Comparison of ENCODE assay signal across 8 mouse cellular contexts in genomic region chr11:84828516-84829399, GRCm38 (mm10). TPM values are rescaled to one million over a fixed set of nuclear protein-coding genes. Genes with fewer than 3 reads are reported as not detected.
DNase-seq lines count a peak whose midpoint lies in the region; ATAC-seq and TF ChIP-seq lines count a peak whose summit lies in the region.

Dhrs11 (minus strand) TSS chr11:84828994.

- no peaks in the 10 kb centered on the region for H3K9me3 ChIP-seq in MEL (replicated peaks; ENCODE audit: insufficient read depth, low read length)
- H3K9me3 ChIP-seq in forebrain, postnatal 0 days (ENCODE audit: low read length), result no peaks in the 10 kb centered on the region
- no peaks in the 10 kb centered on the region for H3K9me3 ChIP-seq in lung, embryonic 14.5 days (ENCODE audit: low read depth, low read length)

- peak in 1 of 2 experiments; percentile 59; a peak in 3 of 4 replicates for TF ChIP-seq EP300 in MEL (IDR thresholded peaks at IDR 0.05; ENCODE audit: low read depth in 1 of 2, low read length in 2 of 2)

- no peak for TF ChIP-seq RAD21 in MEL (IDR thresholded peaks at IDR 0.05; ENCODE audit: low read depth, low read length)

- H3K27ac ChIP-seq in MEL (ENCODE audit: control insufficient read depth, low read depth, low read length), result peak within 1 kb of the TSS; percentile 98
- peak within 1 kb of the TSS; percentile 75 for H3K27ac ChIP-seq in cerebellum, adult 2 months (ENCODE audit: insufficient read depth, low read length)
- H3K27ac ChIP-seq in forebrain, postnatal 0 days (ENCODE audit: low read depth, low read length), result peak within 1 kb of the TSS; percentile 50
- H3K27ac ChIP-seq in layer of hippocampus, adult 2 months, result peak within 1 kb of the TSS; percentile 83
- peak within 1 kb of the TSS; percentile 73 for H3K27ac ChIP-seq in lung, embryonic 14.5 days (ENCODE audit: low read depth)

- no peak for TF ChIP-seq CTCF in MEL (IDR thresholded peaks at IDR 0.05 in 2 of 3, conservative IDR thresholded peaks at IDR 0.05 in 1 of 3; ENCODE audit: control insufficient read depth in 1 of 3, insufficient read depth in 1 of 3, low read depth in 2 of 3, low read length in 3 of 3, poor library complexity in 1 of 3, severe bottlenecking in 1 of 3)
- TF ChIP-seq CTCF in cerebellum, adult 2 months (IDR thresholded peaks at IDR 0.05; ENCODE audit: borderline replicate concordance, insufficient read depth, low read depth, low read length), result no peak
- no peak for TF ChIP-seq CTCF in forebrain, postnatal 0 days (IDR thresholded peaks at IDR 0.05; ENCODE audit: low read depth)
- no peak for TF ChIP-seq CTCF in layer of hippocampus, adult 2 months (conservative IDR thresholded peaks at IDR 0.05)
- TF ChIP-seq CTCF in lung, embryonic 14.5 days (IDR thresholded peaks at IDR 0.05; ENCODE audit: low read depth), result no peak

- peak; percentile 90 for ATAC-seq in forebrain, postnatal 0 days
- peak; percentile 97 for ATAC-seq in lung, embryonic 14.5 days (ENCODE audit: insufficient read depth)
- peak; percentile 83 for ATAC-seq in neutrophil, adult 5-6 weeks (ENCODE audit: extremely low read depth, insufficient number of reproducible peaks, low FRiP score, poor library complexity, severe bottlenecking)

- H3K4me3 ChIP-seq in MEL (ENCODE audit: control insufficient read depth in 1 of 2, insufficient read depth in 1 of 2, low read depth in 2 of 2, low read length in 2 of 2), result peak within 1 kb of the TSS; percentile 91 to 95
- H3K4me3 ChIP-seq in cerebellum, adult 2 months (replicated peaks; ENCODE audit: insufficient read depth, low read depth, low read length), result peak within 1 kb of the TSS; percentile 85
- H3K4me3 ChIP-seq in forebrain, postnatal 0 days (ENCODE audit: low read depth, low read length), result peak within 1 kb of the TSS; percentile 52
- H3K4me3 ChIP-seq in layer of hippocampus, adult 2 months, result peak within 1 kb of the TSS; percentile 69
- H3K4me3 ChIP-seq in lung, embryonic 14.5 days (ENCODE audit: low read depth, low read length), result peak within 1 kb of the TSS; percentile 76

- DNase-seq in MEL (ENCODE audit: low read depth, low spot score), result peak; percentile 97
- peak; percentile 91 to 92 for DNase-seq in cerebellum, adult 2 months
- DNase-seq in forebrain, postnatal 0 days, result peak; percentile 78
- DNase-seq in heart, postnatal 36 days, result peak; percentile 96 to 98
- peak; percentile 81 to 87 for DNase-seq in layer of hippocampus, adult 2 months (ENCODE audit: low spot score in 2 of 2)
- peak; percentile 96 for DNase-seq in lung, embryonic 14.5 days
- DNase-seq in testis, postnatal 14 days (ENCODE audit: low spot score), result peak; percentile 93

- intact Hi-C loops in heart, postnatal 36 days (cut with DNase I), result loop anchor here (2.0 kb wide), 1 partner anchor 42 kb away; the partner anchor contains the start of gene Ggnbp2

- H3K27me3 ChIP-seq in MEL (ENCODE audit: control insufficient read depth in 1 of 2, insufficient read depth in 2 of 2, low read length in 2 of 2), result no peaks in the 10 kb centered on the region
- H3K27me3 ChIP-seq in cerebellum, adult 2 months (ENCODE audit: control insufficient read depth, insufficient read depth, low read length), result no peaks in the 10 kb centered on the region
- H3K27me3 ChIP-seq in forebrain, postnatal 0 days (ENCODE audit: insufficient read depth, low read length), result no peaks in the 10 kb centered on the region
- H3K27me3 ChIP-seq in lung, embryonic 14.5 days (ENCODE audit: insufficient read depth, low read length), result no peaks in the 10 kb centered on the region

- TF ChIP-seq POLR2A in MEL (IDR thresholded peaks at IDR 0.05; ENCODE audit: control insufficient read depth in 1 of 2, insufficient read depth in 1 of 2, low read depth in 1 of 2, low read length in 2 of 2, poor library complexity in 1 of 2), result peak; percentile 59 to 97; a peak in 3 of 4 replicates
- peak; percentile 62; the same call in 1 of the 2 replicates for TF ChIP-seq POLR2A in cerebellum, adult 2 months (IDR thresholded peaks at IDR 0.05; ENCODE audit: borderline replicate concordance, insufficient read depth, low read length)

- H3K79me2 ChIP-seq in MEL (ENCODE audit: control insufficient read depth, insufficient read depth, low read length, poor library complexity), result peaks cover 31% of the 10 kb centered on the region

- peak within 1 kb of the TSS; percentile 95 for H3K9ac ChIP-seq in MEL (ENCODE audit: control insufficient read depth, low read depth, low read length, poor library complexity, severe bottlenecking)
- peak within 1 kb of the TSS; percentile 64 for H3K9ac ChIP-seq in forebrain, postnatal 0 days
- peak within 1 kb of the TSS; percentile 75 for H3K9ac ChIP-seq in lung, embryonic 14.5 days

- under 1% methylated on average over 62 of the region's 62 CpGs for WGBS in cerebellum, adult 2 months
- WGBS in forebrain, postnatal 0 days, result 2% methylated on average over 62 of the region's 62 CpGs
- under 1% methylated on average over 62 of the region's 62 CpGs for WGBS in lung, embryonic 14.5 days

- H3K4me1 ChIP-seq in MEL (ENCODE audit: control insufficient read depth in 1 of 2, insufficient read depth in 2 of 2, low read length in 2 of 2), result peaks cover 14 to 44% of the 10 kb centered on the region in 2 experiments
- peaks cover 16% of the 10 kb centered on the region for H3K4me1 ChIP-seq in cerebellum, adult 2 months (ENCODE audit: control insufficient read depth, insufficient read depth, low read length)
- H3K4me1 ChIP-seq in forebrain, postnatal 0 days (ENCODE audit: insufficient read depth), result no peaks in the 10 kb centered on the region; the same call in none of the 2 replicates
- H3K4me1 ChIP-seq in lung, embryonic 14.5 days (ENCODE audit: insufficient read depth), result 0 out of 2 replicates have a peak, but pooled peaks cover 2% of the 10 kb centered on the region

- peaks cover 16 to 44% of the 10 kb centered on the region in 2 experiments for H3K36me3 ChIP-seq in MEL (ENCODE audit: control insufficient read depth in 1 of 2, insufficient read depth in 2 of 2, low read length in 2 of 2)
- H3K36me3 ChIP-seq in forebrain, postnatal 0 days (ENCODE audit: insufficient read depth), result peaks cover 19% of the 10 kb centered on the region
- H3K36me3 ChIP-seq in lung, embryonic 14.5 days (ENCODE audit: insufficient read depth), result peaks cover 29% of the 10 kb centered on the region

- peak within 1 kb of the TSS; percentile 87 for H3K4me2 ChIP-seq in forebrain, postnatal 0 days (ENCODE audit: low read depth)
- peak within 1 kb of the TSS; percentile 90 for H3K4me2 ChIP-seq in lung, embryonic 14.5 days

TF ChIP-seq in MEL, 35 proteins besides CTCF, POLR2A, EP300 and RAD21 (continues in another document):
- TF ChIP-seq HCFC1 (IDR thresholded peaks at IDR 0.05; ENCODE audit: low read depth, low read length), result peak; percentile 83
- peak; percentile 60 for TF ChIP-seq NRF1 (IDR thresholded peaks at IDR 0.05; ENCODE audit: insufficient read depth, low read depth, low read length, poor library complexity, severe bottlenecking)
- TF ChIP-seq ZC3H11A (IDR thresholded peaks at IDR 0.05; ENCODE audit: low read depth, low read length), result no peak
- no peak for TF ChIP-seq JUND (IDR thresholded peaks at IDR 0.05; ENCODE audit: low read depth, low read length)
- peak; percentile 96 for TF ChIP-seq POLR2AphosphoS2 (IDR thresholded peaks at IDR 0.05; ENCODE audit: low read length)
- TF ChIP-seq MAZ (IDR thresholded peaks at IDR 0.05; ENCODE audit: low read depth, low read length), result peak; percentile 76
- peak; percentile 97 for TF ChIP-seq ZMIZ1 (IDR thresholded peaks at IDR 0.05; ENCODE audit: low read depth, low read length)
- TF ChIP-seq CHD1 (IDR thresholded peaks at IDR 0.05; ENCODE audit: low read depth, low read length), result no peak
- TF ChIP-seq POLR2AphosphoS5 (IDR thresholded peaks at IDR 0.05; ENCODE audit: borderline replicate concordance, low read depth, low read length), result no peak; the same call in 1 of the 2 replicates
- peak; percentile 81 for TF ChIP-seq USF1 (IDR thresholded peaks at IDR 0.05; ENCODE audit: low read depth, low read length)
- no peak for TF ChIP-seq TAL1 (IDR thresholded peaks at IDR 0.05; ENCODE audit: low read length)
- TF ChIP-seq GATA1 (IDR thresholded peaks at IDR 0.05; ENCODE audit: low read depth, low read length), result no peak
- no peak for TF ChIP-seq RCOR1 (IDR thresholded peaks at IDR 0.05; ENCODE audit: low read depth, low read length)
- TF ChIP-seq ZNF384 (IDR thresholded peaks at IDR 0.05; ENCODE audit: low read depth, low read length), result no peak
- TF ChIP-seq MXI1 (IDR thresholded peaks at IDR 0.05; ENCODE audit: low read depth, low read length), result peak; percentile 85
- TF ChIP-seq CHD2 (IDR thresholded peaks at IDR 0.05; ENCODE audit: low read length), result peak; percentile 58; the same call in 1 of the 2 replicates
- no peak for TF ChIP-seq E2F4 (IDR thresholded peaks at IDR 0.05; ENCODE audit: borderline replicate concordance, low read depth, low read length)
- TF ChIP-seq ZKSCAN1 (IDR thresholded peaks at IDR 0.05; ENCODE audit: low read depth, low read length), result no peak
- peak; percentile 77; the same call in 1 of the 2 replicates for TF ChIP-seq MYC (IDR thresholded peaks at IDR 0.05; ENCODE audit: low read depth, low read length)
- TF ChIP-seq UBTF (IDR thresholded peaks at IDR 0.05; ENCODE audit: borderline replicate concordance, insufficient read depth, low read depth, low read length), result 0 out of 2 replicates have a peak, but pooled peaks have one; percentile 20
- peak; percentile 96 for TF ChIP-seq ELF1 (IDR thresholded peaks at IDR 0.05; ENCODE audit: low read depth, low read length)
- TF ChIP-seq ETS1 (IDR thresholded peaks at IDR 0.05; ENCODE audit: low read depth, low read length), result peak; percentile 69; the same call in 1 of the 2 replicates
- peak; percentile 81 for TF ChIP-seq NELFE (IDR thresholded peaks at IDR 0.05; ENCODE audit: low read depth, low read length)
- TF ChIP-seq GABPA (IDR thresholded peaks at IDR 0.05; ENCODE audit: low read depth, low read length), result no peak
- no peak for TF ChIP-seq MEF2A (IDR thresholded peaks at IDR 0.05; ENCODE audit: extremely low read depth, insufficient replicate concordance, low read depth, low read length, poor library complexity, severe bottlenecking)

RNA-seq across cellular contexts. Expression of gene Dhrs11, which starts in this region (rescaled TPM):
- 29.4 and 36.6 TPM in 2 replicates for total RNA-seq in MEL (2012; rRNA removed)
- 10 to 100 TPM in 1 of 2 experiments, not detected in 1; 37.7 TPM for polyA plus RNA-seq in MEL (2012; ENCODE audit: insufficient read depth in 1 of 2, insufficient read length in 2 of 2, low read depth in 1 of 2, low replicate concordance in 2 of 2, missing spikeins in 1 of 2)
- polyA plus RNA-seq in cerebellum, adult 2 months (2012; rRNA removed), result 33.6 and 37.4 TPM in 2 replicates
- 4.8 and 8.3 TPM in 2 replicates for total RNA-seq in forebrain, postnatal 0 days (2014; rRNA removed)
- 7.8 TPM in 2 replicates for polyA plus RNA-seq in forebrain, postnatal 0 days (2015; fragmentation: Nextera tagmentation; extraction: Ambion mirVana)
- total RNA-seq in heart, postnatal 36 days (2021), result 100 to 1,000 TPM; 102 to 108 TPM
- total RNA-seq in layer of hippocampus, adult 2 months (2021), result 1 to 10 TPM; 6.2 TPM
- polyA plus RNA-seq in lung, embryonic 14.5 days (2014; fragmentation: Nextera tagmentation; extraction: Ambion mirVana), result 11.1 and 11.4 TPM in 2 replicates
- total RNA-seq in neutrophil, adult 5-6 weeks (2017), result 10.0 and 12.4 TPM in 2 replicates

Comparison
In these comparisons a context has a peak if more than half of its experiments do, and no peak if none do; other contexts are left out.
1. Peak in every context shown above with its lines: DNase-seq, ATAC-seq, H3K4me3 ChIP-seq and H3K27ac ChIP-seq.